Mouse (Mus musculus): ENCODE results near the gene Hsd17b3. TPM values are rescaled to one million over a fixed set of nuclear protein-coding genes. Genes with fewer than 3 reads are reported as not detected.

The Hsd17b3 gene
- polyA plus RNA-seq, 1 experiment: not detected

DNA sequence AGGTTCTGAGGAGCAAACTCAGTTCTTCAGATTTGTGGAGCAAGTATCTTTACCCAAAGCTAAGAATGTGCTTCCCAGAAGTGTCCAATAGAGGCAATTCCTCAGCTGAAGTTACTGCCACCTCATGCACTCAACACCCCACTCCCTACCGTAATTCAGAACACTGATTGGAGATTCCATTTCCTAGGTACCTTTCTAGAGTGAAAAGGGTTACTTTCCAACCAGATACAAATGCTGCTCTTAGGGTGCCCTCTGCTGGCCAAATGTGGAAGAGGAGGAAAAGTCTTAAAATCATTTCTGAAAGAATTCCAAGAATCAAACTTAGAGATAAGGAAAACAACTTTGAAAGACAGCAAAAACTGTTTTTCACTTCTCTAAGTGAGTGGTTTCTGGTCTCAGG is 4.3 kb upstream of the Hsd17b3 start:
- TF ChIP-seq CTCF (IDR thresholded peaks at IDR 0.05; ENCODE audit: borderline replicate concordance, insufficient read depth, low read depth, low read length) (peak; percentile 47; the same call in 1 of the 2 replicates), POLR2A (IDR thresholded peaks at IDR 0.05; ENCODE audit: borderline replicate concordance, insufficient read depth, low read length) (no peak)
- Histone ChIP-seq H3K4me3 (replicated peaks; ENCODE audit: insufficient read depth, low read depth, low read length) (no peak overlapping the region), H3K4me1 (ENCODE audit: control insufficient read depth, insufficient read depth, low read length) (no peaks in the 10 kb centered on the region), H3K27ac (ENCODE audit: insufficient read depth, low read length) (no peak overlapping the region), H3K27me3 (ENCODE audit: control insufficient read depth, insufficient read depth, low read length) (no peaks in the 10 kb centered on the region)
- 2% methylated on average over 1 of the region's 1 CpGs for WGBS
- DNase-seq: peak; percentile 29 to 61

GRCm38 (mm10) chr13:64092752-64093151 is 3.7 kb upstream of the Hsd17b3 start:
- H3K27ac ChIP-seq (ENCODE audit: insufficient read depth, low read length): no peak overlapping the region
- DNase-seq: no peak
- H3K27me3 ChIP-seq (ENCODE audit: control insufficient read depth, insufficient read depth, low read length): no peaks in the 10 kb centered on the region
- no peak overlapping the region for H3K4me3 ChIP-seq (replicated peaks; ENCODE audit: insufficient read depth, low read depth, low read length)
- TF ChIP-seq CTCF (IDR thresholded peaks at IDR 0.05; ENCODE audit: borderline replicate concordance, insufficient read depth, low read depth, low read length) (no peak), POLR2A (IDR thresholded peaks at IDR 0.05; ENCODE audit: borderline replicate concordance, insufficient read depth, low read length) (no peak)
- WGBS: 62% methylated on average over 6 of the region's 6 CpGs
- no peaks in the 10 kb centered on the region for H3K4me1 ChIP-seq (ENCODE audit: control insufficient read depth, insufficient read depth, low read length)

GRCm38 (mm10) chr13:64092141-64092540 is 3.1 kb upstream of the Hsd17b3 start:
- DNase-seq: no peak
- 72% methylated on average over 3 of the region's 3 CpGs for WGBS
- TF ChIP-seq POLR2A (IDR thresholded peaks at IDR 0.05; ENCODE audit: borderline replicate concordance, insufficient read depth, low read length) (no peak), CTCF (IDR thresholded peaks at IDR 0.05; ENCODE audit: borderline replicate concordance, insufficient read depth, low read depth, low read length) (no peak)
- no peak overlapping the region for H3K4me3 ChIP-seq (replicated peaks; ENCODE audit: insufficient read depth, low read depth, low read length)
- H3K27me3 ChIP-seq (ENCODE audit: control insufficient read depth, insufficient read depth, low read length): no peaks in the 10 kb centered on the region
- H3K27ac ChIP-seq (ENCODE audit: insufficient read depth, low read length): no peak overlapping the region
- H3K4me1 ChIP-seq (ENCODE audit: control insufficient read depth, insufficient read depth, low read length): no peaks in the 10 kb centered on the region

DNA sequence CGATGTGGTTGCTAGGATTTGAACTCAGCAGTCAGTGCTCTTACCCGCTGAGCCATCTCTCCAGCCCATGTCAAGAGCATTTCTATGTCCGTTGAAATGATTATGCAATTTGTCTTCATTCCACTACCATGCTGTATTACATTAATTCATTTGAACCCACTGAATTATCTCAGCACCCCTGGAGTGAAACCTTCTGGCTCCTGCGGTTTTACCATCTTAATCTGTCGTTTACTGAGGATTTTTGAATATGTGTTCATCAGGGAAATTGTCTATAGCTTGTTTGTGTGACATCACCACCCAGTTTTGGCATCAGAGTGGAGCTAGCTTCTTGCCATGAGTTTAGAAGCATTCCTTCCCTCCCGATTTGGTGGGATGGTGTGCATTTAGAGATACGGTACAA is 2.0 kb upstream of the Hsd17b3 start:
- Histone ChIP-seq H3K4me3 (replicated peaks; ENCODE audit: insufficient read depth, low read depth, low read length) (no peak overlapping the region), H3K27me3 (ENCODE audit: control insufficient read depth, insufficient read depth, low read length) (no peaks in the 10 kb centered on the region), H3K27ac (ENCODE audit: insufficient read depth, low read length) (no peak overlapping the region), H3K4me1 (ENCODE audit: control insufficient read depth, insufficient read depth, low read length) (no peaks in the 10 kb centered on the region)
- TF ChIP-seq POLR2A (IDR thresholded peaks at IDR 0.05; ENCODE audit: borderline replicate concordance, insufficient read depth, low read length) (no peak), CTCF (IDR thresholded peaks at IDR 0.05; ENCODE audit: borderline replicate concordance, insufficient read depth, low read depth, low read length) (no peak)
- 12% methylated on average over 7 of the region's 7 CpGs for WGBS
- DNase-seq: no peak

- 91% methylated on average over 5 of the region's 5 CpGs for WGBS
- no peaks in the 10 kb centered on the region for H3K27me3 ChIP-seq (ENCODE audit: control insufficient read depth, insufficient read depth, low read length)
- no peak overlapping the region for H3K4me3 ChIP-seq (replicated peaks; ENCODE audit: insufficient read depth, low read depth, low read length)
- TF ChIP-seq POLR2A (IDR thresholded peaks at IDR 0.05; ENCODE audit: borderline replicate concordance, insufficient read depth, low read length): no peak
- no peak for TF ChIP-seq CTCF (IDR thresholded peaks at IDR 0.05; ENCODE audit: borderline replicate concordance, insufficient read depth, low read depth, low read length)
- no peak overlapping the region for H3K27ac ChIP-seq (ENCODE audit: insufficient read depth, low read length)
- H3K4me1 ChIP-seq (ENCODE audit: control insufficient read depth, insufficient read depth, low read length): no peaks in the 10 kb centered on the region
- no peak for DNase-seq
These were observed 1.2 kb upstream of the Hsd17b3 start for GRCm38 (mm10) chr13:64090278-64090677.

- no peak for TF ChIP-seq CTCF (IDR thresholded peaks at IDR 0.05; ENCODE audit: borderline replicate concordance, insufficient read depth, low read depth, low read length)
- no peak for TF ChIP-seq POLR2A (IDR thresholded peaks at IDR 0.05; ENCODE audit: borderline replicate concordance, insufficient read depth, low read length)
- Histone ChIP-seq H3K4me1 (ENCODE audit: control insufficient read depth, insufficient read depth, low read length) (no peaks in the 10 kb centered on the region), H3K27ac (ENCODE audit: insufficient read depth, low read length) (no peak overlapping the region), H3K4me3 (replicated peaks; ENCODE audit: insufficient read depth, low read depth, low read length) (no peak overlapping the region), H3K27me3 (ENCODE audit: control insufficient read depth, insufficient read depth, low read length) (no peaks in the 10 kb centered on the region)
- no peak for DNase-seq
- 83% methylated on average over 7 of the region's 7 CpGs for WGBS
These were observed 973 bp downstream of the Hsd17b3 start for GRCm38 (mm10) chr13:64088057-64088456.

DNA sequence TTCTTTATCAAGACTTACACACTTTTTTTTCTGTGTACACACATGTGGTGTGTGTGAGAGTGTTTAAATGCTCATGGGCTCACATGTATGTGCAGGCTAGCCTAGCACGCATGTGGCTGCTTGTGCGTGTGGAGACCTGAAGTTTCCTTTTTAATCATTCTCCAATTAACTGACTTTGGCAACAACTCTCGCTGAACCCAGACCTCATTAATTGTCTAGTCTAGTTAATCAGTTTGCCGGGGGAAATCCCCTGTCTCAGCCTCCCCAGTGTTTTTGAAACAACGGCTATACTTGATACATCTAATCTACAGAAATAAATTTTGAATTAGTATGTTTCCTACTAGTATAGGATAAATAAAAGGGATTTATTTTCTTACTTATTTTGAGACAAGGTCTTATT is 3.0 kb downstream of the Hsd17b3 start:
- H3K4me3 ChIP-seq (replicated peaks; ENCODE audit: insufficient read depth, low read depth, low read length): no peak overlapping the region
- H3K27ac ChIP-seq (ENCODE audit: insufficient read depth, low read length): no peak overlapping the region
- no peak for DNase-seq
- TF ChIP-seq CTCF (IDR thresholded peaks at IDR 0.05; ENCODE audit: borderline replicate concordance, insufficient read depth, low read depth, low read length) (no peak), POLR2A (IDR thresholded peaks at IDR 0.05; ENCODE audit: borderline replicate concordance, insufficient read depth, low read length) (no peak)
- no peaks in the 10 kb centered on the region for H3K4me1 ChIP-seq (ENCODE audit: control insufficient read depth, insufficient read depth, low read length)
- WGBS: 88% methylated on average over 5 of the region's 5 CpGs
- no peaks in the 10 kb centered on the region for H3K27me3 ChIP-seq (ENCODE audit: control insufficient read depth, insufficient read depth, low read length)

DNA sequence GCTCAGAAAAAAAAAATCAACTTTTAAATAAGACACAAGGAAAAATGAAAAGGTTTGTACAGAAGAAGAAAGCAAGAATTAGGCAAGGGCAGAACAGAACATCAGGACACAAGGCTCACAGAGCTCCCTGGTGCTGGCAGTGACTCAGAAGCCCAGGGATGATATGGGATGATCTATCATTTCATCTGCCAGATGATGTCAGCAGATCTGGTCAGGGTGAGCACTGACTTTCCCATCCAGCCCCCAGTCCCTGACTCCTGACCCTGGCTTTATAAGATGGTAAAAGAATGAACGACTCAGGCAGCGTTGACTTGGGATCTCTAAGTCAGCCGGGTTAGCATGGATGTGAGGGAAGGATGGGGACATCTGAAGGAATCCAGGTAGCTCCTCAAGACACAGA is 5.7 kb downstream of the Hsd17b3 start:
- Histone ChIP-seq H3K4me1 (ENCODE audit: control insufficient read depth, insufficient read depth, low read length) (no peaks in the 10 kb centered on the region), H3K4me3 (replicated peaks; ENCODE audit: insufficient read depth, low read depth, low read length) (no peak overlapping the region), H3K27me3 (ENCODE audit: control insufficient read depth, insufficient read depth, low read length) (no peaks in the 10 kb centered on the region), H3K27ac (ENCODE audit: insufficient read depth, low read length) (no peak overlapping the region)
- TF ChIP-seq POLR2A (IDR thresholded peaks at IDR 0.05; ENCODE audit: borderline replicate concordance, insufficient read depth, low read length) (no peak), CTCF (IDR thresholded peaks at IDR 0.05; ENCODE audit: borderline replicate concordance, insufficient read depth, low read depth, low read length) (no peak)
- 88% methylated on average over 3 of the region's 3 CpGs for WGBS
- DNase-seq: no peak

Data from cerebellum, adult 2 months (tissue).